Mouse (Mus musculus): Measurements from ENCODE around the gene Clcf1. TPM values are rescaled to one million over a fixed set of nuclear protein-coding genes. Genes with fewer than 3 reads are reported as not detected.

Clcf1 gene
- polyA plus RNA-seq, 1 experiment from 2014 or later: 0.81 TPM

DNA sequence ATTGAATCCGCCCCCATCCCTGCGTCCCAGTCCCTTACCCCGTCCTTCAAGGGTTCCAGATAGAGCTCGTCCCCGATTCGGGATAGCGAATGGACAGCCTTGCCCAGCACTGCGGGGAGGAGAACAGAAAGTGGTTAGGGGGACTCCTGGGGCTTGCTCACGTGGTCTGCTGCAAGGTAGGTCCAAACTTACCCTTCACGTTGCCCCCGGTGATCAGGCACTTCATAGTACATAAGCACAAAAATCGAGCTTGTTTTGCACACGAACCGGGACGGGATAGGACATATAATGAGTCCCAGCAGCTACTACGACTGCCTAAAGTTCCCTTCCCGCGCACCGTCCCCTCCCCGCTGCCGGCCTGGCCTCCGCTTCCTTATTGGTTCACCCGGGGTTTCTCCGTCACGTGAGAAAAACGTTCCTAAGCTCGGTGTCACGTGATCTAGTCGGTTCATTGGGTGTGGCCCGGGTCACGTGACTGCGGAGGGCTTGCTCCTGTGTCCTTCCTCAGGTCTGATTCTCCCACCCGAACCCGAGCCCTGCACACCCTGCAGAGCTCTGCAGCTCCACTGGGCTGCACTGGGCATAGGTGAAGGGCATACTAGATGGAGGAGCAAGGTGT is 12.6 kb upstream of the Clcf1 start, which contains the start of gene Rad9a:
Gene Rad9a, minus strand, starts transcription at position 372 of the 619 bp plus-strand sequence.
- peak; percentile 96 for DNase-seq (ENCODE audit: low spot score)
- Histone ChIP-seq H3K4me1 (ENCODE audit: control insufficient read depth, insufficient read depth, low read length) (peaks cover 4% of the 10 kb centered on the region), H3K36me3 (ENCODE audit: control insufficient read depth, insufficient read depth, low read length) (no peaks in the 10 kb centered on the region; the same call in 1 of the 2 replicates), H3K9me3 (ENCODE audit: control insufficient read depth, low read length) (no peaks in the 10 kb centered on the region), H3K4me3 (ENCODE audit: low read depth, low read length) (peak within 1 kb of the TSS; percentile 65), H3K27ac (ENCODE audit: low read depth, low read length) (no peak within 1 kb of the TSS), H3K27me3 (ENCODE audit: control insufficient read depth, insufficient read depth, low read length) (no peaks in the 10 kb centered on the region), H3K9ac (ENCODE audit: low read length) (peak within 1 kb of the TSS; percentile 73), H3K4me2 (ENCODE audit: low read depth) (peak within 1 kb of the TSS; percentile 75)
- ATAC-seq (ENCODE audit: insufficient read depth, low FRiP score, low TSS enrichment): peak; percentile 75
- WGBS: under 1% methylated on average over 34 of the region's 34 CpGs

DNA sequence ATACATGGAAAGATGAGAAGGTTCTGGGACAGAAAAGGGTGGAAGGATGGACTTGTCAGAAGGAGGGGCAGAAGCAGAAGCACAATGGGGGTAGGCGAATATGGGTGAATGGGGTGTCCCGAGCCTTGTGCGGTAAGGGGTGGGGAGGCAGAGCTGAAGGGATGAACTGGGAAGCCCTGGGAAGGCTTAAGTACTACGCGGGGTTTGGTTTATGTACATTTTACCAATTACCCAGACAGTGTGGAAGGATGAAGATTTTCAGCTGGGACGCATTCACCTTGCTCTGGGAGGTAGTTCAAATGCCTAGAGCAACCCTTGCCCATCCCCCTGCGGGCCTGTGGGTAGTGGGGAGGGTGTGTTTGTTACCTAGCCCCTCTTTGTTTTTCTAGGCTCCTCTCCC is 11.9 kb upstream of the Clcf1 start:
- Histone ChIP-seq H3K27me3 (ENCODE audit: control insufficient read depth, insufficient read depth, low read length) (no peaks in the 10 kb centered on the region), H3K4me2 (ENCODE audit: low read depth) (peak overlapping the region; percentile 75), H3K36me3 (ENCODE audit: control insufficient read depth, insufficient read depth, low read length) (no peaks in the 10 kb centered on the region), H3K9me3 (ENCODE audit: control insufficient read depth, low read length) (no peaks in the 10 kb centered on the region), H3K4me3 (ENCODE audit: low read depth, low read length) (peak overlapping the region; percentile 65), H3K9ac (ENCODE audit: low read length) (peak overlapping the region; percentile 55), H3K4me1 (ENCODE audit: control insufficient read depth, insufficient read depth, low read length) (peaks cover 4% of the 10 kb centered on the region), H3K27ac (ENCODE audit: low read depth, low read length) (no peak overlapping the region)
- ATAC-seq (ENCODE audit: insufficient read depth, low FRiP score, low TSS enrichment): peak; percentile 40; the same call in 1 of the 2 replicates
- DNase-seq (ENCODE audit: low spot score): no peak
- 26% methylated on average over 7 of the region's 7 CpGs for WGBS

DNA sequence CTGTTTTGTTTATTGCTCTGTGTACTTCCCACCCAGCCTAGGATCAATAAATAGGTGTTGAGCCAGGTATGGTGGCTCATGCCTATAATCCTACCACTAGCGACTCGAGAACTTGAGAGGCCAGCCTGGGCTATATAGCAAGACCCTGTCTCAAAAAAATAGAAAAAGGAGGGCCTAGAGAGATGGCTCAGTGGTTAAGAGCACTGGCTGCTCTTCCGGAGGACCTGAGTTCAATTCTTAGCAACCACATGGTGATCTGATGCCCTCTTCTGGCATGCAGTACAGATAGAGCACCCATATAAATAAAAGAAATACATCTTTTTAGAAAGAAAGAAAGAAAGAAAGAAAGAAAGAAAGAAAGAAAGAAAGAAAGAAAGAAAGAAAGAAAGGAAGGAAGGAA is 10.9 kb upstream of the Clcf1 start:
- no peak overlapping the region for H3K4me3 ChIP-seq (ENCODE audit: low read depth, low read length)
- no peak overlapping the region for H3K4me2 ChIP-seq (ENCODE audit: low read depth)
- no peaks in the 10 kb centered on the region for H3K36me3 ChIP-seq (ENCODE audit: control insufficient read depth, insufficient read depth, low read length)
- H3K9me3 ChIP-seq (ENCODE audit: control insufficient read depth, low read length): no peaks in the 10 kb centered on the region
- WGBS: 76% methylated on average over 3 of the region's 3 CpGs
- no peak overlapping the region for H3K27ac ChIP-seq (ENCODE audit: low read depth, low read length)
- H3K4me1 ChIP-seq (ENCODE audit: control insufficient read depth, insufficient read depth, low read length): peaks cover 4% of the 10 kb centered on the region
- ATAC-seq (ENCODE audit: insufficient read depth, low FRiP score, low TSS enrichment): no peak
- no peak for DNase-seq (ENCODE audit: low spot score)
- H3K27me3 ChIP-seq (ENCODE audit: control insufficient read depth, insufficient read depth, low read length): no peaks in the 10 kb centered on the region
- H3K9ac ChIP-seq (ENCODE audit: low read length): no peak overlapping the region

DNA sequence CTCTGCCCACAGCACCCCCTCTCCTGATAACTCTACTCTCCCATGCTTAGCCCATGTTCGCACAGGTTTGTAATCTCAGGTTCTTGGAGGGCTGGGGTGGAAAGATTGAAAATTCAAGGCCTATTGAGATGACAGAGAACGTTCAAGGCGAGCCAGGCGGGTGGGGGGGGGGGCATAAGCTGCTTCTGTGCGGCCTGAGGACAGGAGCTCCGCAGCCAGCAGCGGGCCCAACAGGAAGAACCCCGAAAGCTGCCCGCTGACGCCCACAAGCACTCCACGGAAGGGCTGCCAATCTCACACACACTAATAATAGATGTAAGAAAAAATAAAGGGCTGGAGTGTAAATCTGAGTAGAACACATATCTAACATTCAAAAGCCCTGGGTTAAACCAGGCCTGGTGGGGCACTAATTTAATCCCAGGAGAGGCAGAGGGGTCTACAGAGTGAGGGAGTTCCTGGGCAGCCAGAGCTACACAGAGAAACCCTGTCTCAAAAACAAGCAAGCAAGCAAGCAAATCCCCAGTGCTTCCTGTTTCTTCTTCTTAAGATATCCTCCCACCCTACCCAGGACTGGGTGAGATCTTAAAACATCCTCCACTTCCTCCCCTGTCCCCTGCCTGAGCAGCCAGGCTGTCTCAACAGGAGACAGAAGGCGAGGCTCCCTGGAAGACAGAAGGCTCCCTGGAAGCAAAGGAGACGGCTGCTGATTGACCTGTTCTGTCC is 10.3 kb upstream of the Clcf1 start:
- Histone ChIP-seq H3K36me3 (ENCODE audit: control insufficient read depth, insufficient read depth, low read length) (no peaks in the 10 kb centered on the region), H3K4me2 (ENCODE audit: low read depth) (no peak overlapping the region), H3K27ac (ENCODE audit: low read depth, low read length) (no peak overlapping the region), H3K4me3 (ENCODE audit: low read depth, low read length) (no peak overlapping the region), H3K4me1 (ENCODE audit: control insufficient read depth, insufficient read depth, low read length) (peaks cover 4% of the 10 kb centered on the region), H3K9ac (ENCODE audit: low read length) (no peak overlapping the region), H3K27me3 (ENCODE audit: control insufficient read depth, insufficient read depth, low read length) (peaks cover 3% of the 10 kb centered on the region; the same call in 1 of the 2 replicates), H3K9me3 (ENCODE audit: control insufficient read depth, low read length) (no peaks in the 10 kb centered on the region)
- no peak for DNase-seq (ENCODE audit: low spot score)
- WGBS: 64% methylated on average over 13 of the region's 13 CpGs
- ATAC-seq (ENCODE audit: insufficient read depth, low FRiP score, low TSS enrichment): no peak

DNA sequence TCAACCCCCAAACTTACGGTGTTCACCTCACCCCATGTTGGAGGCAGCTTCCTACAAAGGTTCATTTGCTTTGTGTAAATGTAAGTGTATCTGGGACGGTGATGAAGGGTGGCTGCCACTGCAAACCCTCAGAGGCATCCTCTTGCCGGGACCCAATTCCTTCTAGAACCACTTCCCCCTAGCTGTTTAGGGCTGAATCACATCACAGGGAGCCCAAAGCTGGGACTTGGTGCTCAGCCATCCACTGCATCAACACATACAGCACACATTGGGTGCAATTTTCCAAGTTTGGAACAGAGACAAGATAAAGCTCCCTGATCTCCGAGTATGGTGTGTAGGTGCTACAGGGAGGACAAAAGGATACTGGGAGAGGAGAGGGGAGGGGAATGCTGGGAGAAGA is 9.1 kb upstream of the Clcf1 start:
- Histone ChIP-seq H3K4me3 (ENCODE audit: low read depth, low read length) (no peak overlapping the region), H3K4me1 (ENCODE audit: control insufficient read depth, insufficient read depth, low read length) (peaks cover 4% of the 10 kb centered on the region), H3K27me3 (ENCODE audit: control insufficient read depth, insufficient read depth, low read length) (peaks cover 4% of the 10 kb centered on the region; the same call in 1 of the 2 replicates), H3K4me2 (ENCODE audit: low read depth) (no peak overlapping the region), H3K27ac (ENCODE audit: low read depth, low read length) (no peak overlapping the region), H3K9me3 (ENCODE audit: control insufficient read depth, low read length) (no peaks in the 10 kb centered on the region), H3K9ac (ENCODE audit: low read length) (no peak overlapping the region), H3K36me3 (ENCODE audit: control insufficient read depth, insufficient read depth, low read length) (no peaks in the 10 kb centered on the region)
- DNase-seq (ENCODE audit: low spot score) (no peak), ATAC-seq (ENCODE audit: insufficient read depth, low FRiP score, low TSS enrichment) (no peak)
- 63% methylated on average over 3 of the region's 4 CpGs for WGBS

DNA sequence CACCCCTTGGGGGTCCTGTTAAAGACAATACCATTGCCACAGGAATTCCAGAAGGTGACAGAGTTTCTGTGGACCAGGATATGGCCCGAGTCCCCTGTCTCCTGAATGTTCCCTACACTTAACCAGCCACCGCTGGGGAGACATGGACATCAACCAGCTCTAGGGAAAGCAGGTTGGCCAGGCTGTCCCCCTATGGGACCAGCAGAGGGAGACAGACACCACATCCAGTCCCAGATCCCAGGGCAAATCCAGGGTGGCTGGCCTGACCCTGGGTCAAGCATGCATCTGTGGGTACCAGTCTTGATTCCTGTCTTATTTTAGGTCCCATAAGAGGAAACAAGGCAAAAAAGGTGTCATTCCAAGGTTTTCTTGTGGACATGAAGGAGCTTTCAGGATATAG is 7.1 kb upstream of the Clcf1 start:
- Histone ChIP-seq H3K36me3 (ENCODE audit: control insufficient read depth, insufficient read depth, low read length) (no peaks in the 10 kb centered on the region), H3K27me3 (ENCODE audit: control insufficient read depth, insufficient read depth, low read length) (peaks cover 7% of the 10 kb centered on the region; the same call in 1 of the 2 replicates), H3K9ac (ENCODE audit: low read length) (no peak overlapping the region), H3K4me2 (ENCODE audit: low read depth) (no peak overlapping the region), H3K9me3 (ENCODE audit: control insufficient read depth, low read length) (no peaks in the 10 kb centered on the region), H3K4me3 (ENCODE audit: low read depth, low read length) (no peak overlapping the region), H3K4me1 (ENCODE audit: control insufficient read depth, insufficient read depth, low read length) (no peaks in the 10 kb centered on the region; the same call in 1 of the 2 replicates), H3K27ac (ENCODE audit: low read depth, low read length) (no peak overlapping the region)
- 0% methylated on average over 2 of the region's 2 CpGs for WGBS
- ATAC-seq (ENCODE audit: insufficient read depth, low FRiP score, low TSS enrichment): no peak
- DNase-seq (ENCODE audit: low spot score): peak; percentile 73

DNA sequence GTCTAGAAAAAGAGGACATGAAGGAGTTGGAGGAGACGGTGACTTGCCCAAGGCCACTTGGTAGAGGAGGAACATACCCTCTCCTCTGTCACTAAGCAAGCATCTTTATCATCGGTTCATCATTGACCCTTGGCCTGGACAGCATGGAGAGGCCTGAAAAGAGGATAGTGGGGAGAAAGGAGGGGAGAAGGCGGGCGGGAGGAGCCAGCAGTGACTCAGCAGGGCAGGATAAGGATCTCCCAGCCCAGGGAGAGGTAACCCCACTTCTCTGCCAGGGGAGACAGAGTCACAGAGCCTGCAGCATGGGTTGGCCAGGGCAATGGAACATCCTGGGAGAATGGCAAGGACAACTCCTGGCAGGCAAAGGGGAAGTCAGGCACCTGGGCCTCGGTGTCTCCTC is 5.5 kb upstream of the Clcf1 start:
- Histone ChIP-seq H3K36me3 (ENCODE audit: control insufficient read depth, insufficient read depth, low read length) (no peaks in the 10 kb centered on the region), H3K4me3 (ENCODE audit: low read depth, low read length) (no peak overlapping the region), H3K27me3 (ENCODE audit: control insufficient read depth, insufficient read depth, low read length) (peaks cover 19% of the 10 kb centered on the region), H3K4me2 (ENCODE audit: low read depth) (no peak overlapping the region), H3K9ac (ENCODE audit: low read length) (no peak overlapping the region), H3K4me1 (ENCODE audit: control insufficient read depth, insufficient read depth, low read length) (no peaks in the 10 kb centered on the region; the same call in 1 of the 2 replicates), H3K9me3 (ENCODE audit: control insufficient read depth, low read length) (no peaks in the 10 kb centered on the region), H3K27ac (ENCODE audit: low read depth, low read length) (no peak overlapping the region)
- DNase-seq (ENCODE audit: low spot score) (no peak), ATAC-seq (ENCODE audit: insufficient read depth, low FRiP score, low TSS enrichment) (no peak)
- WGBS: 68% methylated on average over 5 of the region's 5 CpGs

DNA sequence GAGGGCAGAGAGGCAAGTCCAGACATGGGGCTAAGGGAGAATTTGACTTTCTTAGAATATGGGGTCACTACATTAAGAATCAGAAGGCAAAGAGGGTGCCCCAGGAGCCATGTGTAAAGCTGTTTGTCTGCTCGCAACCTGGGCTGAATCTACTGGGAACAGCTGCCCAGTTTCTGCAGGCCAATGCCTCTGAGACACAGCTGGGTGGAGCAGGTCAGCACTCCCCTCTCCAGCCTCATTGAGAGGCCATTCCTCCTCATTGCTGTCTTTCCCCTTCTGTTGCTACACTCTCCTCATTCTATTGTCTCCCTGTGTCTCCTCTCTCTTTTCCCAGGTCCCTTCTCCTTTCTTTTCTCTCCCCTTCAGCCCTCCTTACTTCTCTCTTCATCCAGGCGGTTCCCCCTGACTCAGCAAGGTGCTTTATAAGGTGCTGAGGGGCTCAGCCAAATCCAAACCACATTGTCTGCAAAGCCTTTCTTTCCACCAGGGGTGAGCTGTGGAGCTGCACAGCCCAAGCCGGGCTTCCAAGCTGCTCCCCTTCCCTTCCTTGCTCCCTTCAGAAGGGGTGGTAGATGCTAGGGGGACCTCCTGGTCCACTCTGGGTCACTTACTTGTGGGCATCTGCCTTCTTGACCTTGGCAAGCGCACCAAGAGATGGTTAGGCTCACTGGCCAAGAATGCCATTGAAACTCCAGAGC is 2.0 kb upstream of the Clcf1 start:
- no peaks in the 10 kb centered on the region for H3K36me3 ChIP-seq (ENCODE audit: control insufficient read depth, insufficient read depth, low read length)
- H3K4me1 ChIP-seq (ENCODE audit: control insufficient read depth, insufficient read depth, low read length): peaks cover 8% of the 10 kb centered on the region
- H3K9me3 ChIP-seq (ENCODE audit: control insufficient read depth, low read length): no peaks in the 10 kb centered on the region
- 21% methylated on average over 4 of the region's 4 CpGs for WGBS
- no peak for DNase-seq (ENCODE audit: low spot score)
- no peak overlapping the region for H3K27ac ChIP-seq (ENCODE audit: low read depth, low read length)
- ATAC-seq (ENCODE audit: insufficient read depth, low FRiP score, low TSS enrichment): no peak
- peaks cover 51% of the 10 kb centered on the region for H3K27me3 ChIP-seq (ENCODE audit: control insufficient read depth, insufficient read depth, low read length)
- H3K4me2 ChIP-seq (ENCODE audit: low read depth): no peak overlapping the region
- H3K4me3 ChIP-seq (ENCODE audit: low read depth, low read length): no peak overlapping the region
- no peak overlapping the region for H3K9ac ChIP-seq (ENCODE audit: low read length)
